Mouse (Mus musculus): ENCODE results near the gene Gm20683. TPM values are rescaled to one million over a fixed set of nuclear protein-coding genes. Genes with fewer than 3 reads are reported as not detected.

Gm20683 gene
- polyA plus RNA-seq, 1 experiment = 26.6 TPM

- TF ChIP-seq CTCF (IDR thresholded peaks at IDR 0.05; ENCODE audit: borderline replicate concordance, extremely low read depth, insufficient read depth, insufficient read length) (no peak), POLR2A (IDR thresholded peaks at IDR 0.05; ENCODE audit: borderline replicate concordance, extremely low read depth, insufficient read depth, insufficient read length, poor library complexity, severe bottlenecking) (no peak)
- DNase-seq (ENCODE audit: low read depth) = peak; percentile 96
Measured at GRCm38 (mm10) chr17:25802825-25803517, 38.6 kb downstream of the Gm20683 start.

GRCm38 (mm10) chr17:25801029-25801428, 40.5 kb downstream of the Gm20683 start:
- DNase-seq (ENCODE audit: low read depth) = peak; percentile 86

GRCm38 (mm10) chr17:25796951-25797369, 44.6 kb downstream of the Gm20683 start, which contains the start of gene Metrn:
Gene Metrn, minus strand, starts transcription at chr17:25797136.
- DNase-seq (ENCODE audit: low read depth) = peak; percentile 93
- TF ChIP-seq CTCF (IDR thresholded peaks at IDR 0.05; ENCODE audit: borderline replicate concordance, extremely low read depth, insufficient read depth, insufficient read length) (no peak), POLR2A (IDR thresholded peaks at IDR 0.05; ENCODE audit: borderline replicate concordance, extremely low read depth, insufficient read depth, insufficient read length, poor library complexity, severe bottlenecking) (peak; percentile 52)

More at GRCm38 (mm10) chr17:25801029-25801428, 40.5 kb downstream of the Gm20683 start:
- TF ChIP-seq CTCF (IDR thresholded peaks at IDR 0.05; ENCODE audit: borderline replicate concordance, extremely low read depth, insufficient read depth, insufficient read length) (peak; percentile 87), POLR2A (IDR thresholded peaks at IDR 0.05; ENCODE audit: borderline replicate concordance, extremely low read depth, insufficient read depth, insufficient read length, poor library complexity, severe bottlenecking) (no peak)

DNA sequence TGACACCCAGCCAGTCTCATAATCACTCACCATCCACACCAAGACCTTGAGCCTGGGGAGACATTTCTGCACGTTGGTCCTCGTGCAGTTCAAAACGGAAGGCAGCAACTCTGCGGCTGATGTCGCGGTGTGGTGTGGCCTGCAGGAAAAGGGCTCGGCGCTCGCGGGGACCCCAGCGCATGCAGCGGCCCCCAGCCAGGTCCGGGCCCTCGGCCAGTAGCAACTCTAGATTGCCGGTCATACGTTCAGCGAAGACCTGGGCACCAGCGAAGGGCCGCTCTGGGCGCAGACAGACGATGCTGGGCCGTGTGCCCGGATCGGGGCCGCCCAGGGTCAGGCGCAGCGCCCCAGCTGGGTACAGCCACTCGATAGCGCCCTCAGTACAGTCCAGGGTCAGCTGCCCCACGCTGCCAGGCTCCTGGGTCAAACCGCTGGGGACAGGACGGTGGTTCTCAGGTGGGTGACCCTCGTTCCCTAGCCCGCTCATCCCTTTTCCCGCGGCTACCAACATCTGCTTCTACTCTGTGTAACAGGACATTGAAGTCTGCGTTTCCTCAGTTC, 45.3 kb downstream of the Gm20683 start:
- TF ChIP-seq CTCF (IDR thresholded peaks at IDR 0.05; ENCODE audit: borderline replicate concordance, extremely low read depth, insufficient read depth, insufficient read length) (no peak), POLR2A (IDR thresholded peaks at IDR 0.05; ENCODE audit: borderline replicate concordance, extremely low read depth, insufficient read depth, insufficient read length, poor library complexity, severe bottlenecking) (no peak)
- no peak for DNase-seq (ENCODE audit: low read depth)

DNA sequence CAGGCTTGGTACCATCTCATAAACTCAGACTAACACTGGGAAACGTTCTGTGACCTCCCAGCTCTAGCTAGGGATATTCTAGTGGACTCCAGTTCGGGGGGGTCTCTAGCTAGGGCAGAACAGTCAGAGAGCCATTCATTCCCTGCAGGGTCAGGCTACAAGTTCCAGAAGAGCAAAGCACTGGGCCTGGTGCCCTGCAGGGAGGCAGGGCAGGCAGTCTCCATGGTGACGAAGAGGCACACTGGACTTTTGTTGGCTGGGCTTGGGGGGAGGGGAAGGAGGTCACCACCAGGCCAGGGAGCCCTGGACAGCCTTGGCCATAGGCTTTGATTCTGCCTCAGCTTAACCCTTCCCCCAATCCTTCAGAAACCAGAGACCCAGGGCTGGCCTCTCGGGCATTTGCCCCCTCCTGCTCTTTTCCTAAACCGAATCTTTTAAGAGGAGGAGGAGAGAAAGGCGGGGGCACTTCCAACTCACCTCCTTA, 45.9 kb downstream of the Gm20683 start, which contains the start of gene AC134908.4:
TSS of gene AC134908.4 (minus strand) at position 51 of the 484 bp plus-strand sequence.
- TF ChIP-seq POLR2A (IDR thresholded peaks at IDR 0.05; ENCODE audit: borderline replicate concordance, extremely low read depth, insufficient read depth, insufficient read length, poor library complexity, severe bottlenecking) (no peak), CTCF (IDR thresholded peaks at IDR 0.05; ENCODE audit: borderline replicate concordance, extremely low read depth, insufficient read depth, insufficient read length) (no peak)

GRCm38 (mm10) chr17:25794998-25795397, 46.6 kb downstream of the Gm20683 start:
- TF ChIP-seq CTCF (IDR thresholded peaks at IDR 0.05; ENCODE audit: borderline replicate concordance, extremely low read depth, insufficient read depth, insufficient read length) (no peak), POLR2A (IDR thresholded peaks at IDR 0.05; ENCODE audit: borderline replicate concordance, extremely low read depth, insufficient read depth, insufficient read length, poor library complexity, severe bottlenecking) (no peak)
- DNase-seq (ENCODE audit: low read depth) = no peak

More for the DNA sequence above, 45.9 kb downstream of the Gm20683 start, which contains the start of gene AC134908.4:
- peak; percentile 65 for DNase-seq (ENCODE audit: low read depth)

DNA sequence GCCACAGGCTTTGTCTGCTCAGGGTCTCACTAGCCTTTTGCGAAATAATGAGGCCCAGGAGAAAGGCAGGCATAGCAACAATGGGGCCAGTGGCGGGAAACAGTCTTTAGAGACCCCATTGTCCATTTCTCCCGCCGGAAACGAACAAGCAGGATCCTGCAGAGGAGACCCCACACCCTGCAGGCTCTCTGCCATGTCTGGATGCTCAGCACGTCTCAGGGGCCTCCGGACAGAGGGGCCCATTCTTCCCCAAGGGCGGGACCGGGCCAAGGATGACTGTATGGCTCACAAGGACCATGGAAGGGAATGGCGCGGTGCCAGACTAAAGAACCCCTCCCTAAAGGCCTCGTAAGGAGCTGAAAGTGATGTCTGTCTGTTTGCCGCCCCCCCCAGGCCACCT, 47.4 kb downstream of the Gm20683 start:
- TF ChIP-seq CTCF (IDR thresholded peaks at IDR 0.05; ENCODE audit: borderline replicate concordance, extremely low read depth, insufficient read depth, insufficient read length) (no peak), POLR2A (IDR thresholded peaks at IDR 0.05; ENCODE audit: borderline replicate concordance, extremely low read depth, insufficient read depth, insufficient read length, poor library complexity, severe bottlenecking) (no peak)
- peak; percentile 76 for DNase-seq (ENCODE audit: low read depth)

DNA sequence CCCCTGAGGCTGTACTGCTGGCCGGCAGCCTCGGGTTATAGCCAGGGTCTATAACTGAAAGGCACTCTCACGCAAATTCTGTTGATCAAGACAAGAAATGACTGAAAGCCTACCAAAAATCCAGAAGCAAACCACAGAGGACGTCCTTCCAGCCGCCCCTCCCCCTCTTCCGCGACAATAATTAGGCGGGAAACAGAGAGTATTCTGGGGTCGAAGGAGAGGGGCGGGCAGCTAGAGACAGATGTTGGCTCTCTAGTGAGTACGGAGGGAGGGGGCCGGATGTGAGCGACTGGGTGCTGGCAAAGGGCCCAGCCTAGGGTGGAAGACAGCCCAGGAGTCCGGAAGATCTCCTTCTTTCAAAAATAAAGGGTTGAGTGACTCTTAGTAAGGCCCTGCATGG, 48.9 kb downstream of the Gm20683 start, which contains the start of gene Fam173a:
TSS of gene Fam173a (minus strand) at position 287 of the 400 bp plus-strand sequence.
- peak; percentile 88 for DNase-seq (ENCODE audit: low read depth)
- TF ChIP-seq CTCF (IDR thresholded peaks at IDR 0.05; ENCODE audit: borderline replicate concordance, extremely low read depth, insufficient read depth, insufficient read length) = no peak

DNA sequence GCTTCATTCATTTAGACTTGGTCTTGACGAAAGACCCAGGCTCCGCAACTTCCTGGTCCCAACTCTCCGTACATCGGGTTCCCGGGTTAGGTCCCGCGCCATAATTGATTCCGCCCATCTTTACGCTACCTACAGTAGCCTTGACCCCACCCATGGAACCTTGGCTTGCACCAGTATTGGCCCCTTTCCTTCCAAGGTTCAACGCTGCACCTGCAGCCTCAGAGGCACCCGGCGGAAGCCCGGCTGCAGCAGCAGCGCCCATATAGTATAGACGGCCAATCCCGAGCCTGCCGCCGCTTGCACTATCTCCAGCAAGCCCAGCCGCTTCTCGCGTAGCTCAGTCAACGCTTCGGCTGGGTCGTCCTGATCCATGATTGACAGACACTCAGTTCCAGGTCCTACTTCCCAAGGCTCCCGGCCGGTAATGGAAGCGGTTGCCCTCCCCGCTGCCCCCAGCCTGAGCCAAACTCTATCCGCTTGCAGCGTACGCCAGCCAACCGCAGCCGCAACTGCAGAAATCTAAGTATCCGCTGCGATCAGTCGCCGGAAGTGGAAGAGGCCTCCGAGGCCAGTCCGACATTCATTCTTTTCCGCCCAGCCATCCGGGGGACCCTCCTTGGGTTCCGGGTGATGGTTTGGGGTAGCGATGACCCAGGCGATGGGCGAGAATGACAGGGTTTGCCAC, 49.6 kb downstream of the Gm20683 start:
- TF ChIP-seq POLR2A (IDR thresholded peaks at IDR 0.05; ENCODE audit: borderline replicate concordance, extremely low read depth, insufficient read depth, insufficient read length, poor library complexity, severe bottlenecking) = peak; percentile 42; the same call in 1 of the 2 replicates
- no peak for TF ChIP-seq CTCF (IDR thresholded peaks at IDR 0.05; ENCODE audit: borderline replicate concordance, extremely low read depth, insufficient read depth, insufficient read length)

GRCm38 (mm10) chr17:25791320-25791842, 50.2 kb downstream of the Gm20683 start:
- peak; percentile 69 for DNase-seq (ENCODE audit: low read depth)
- no peak for TF ChIP-seq CTCF (IDR thresholded peaks at IDR 0.05; ENCODE audit: borderline replicate concordance, extremely low read depth, insufficient read depth, insufficient read length)
- no peak for TF ChIP-seq POLR2A (IDR thresholded peaks at IDR 0.05; ENCODE audit: borderline replicate concordance, extremely low read depth, insufficient read depth, insufficient read length, poor library complexity, severe bottlenecking)

More for the DNA sequence above, 49.6 kb downstream of the Gm20683 start:
- peak; percentile 94 for DNase-seq (ENCODE audit: low read depth)

All from brain, embryonic 14.5 days (tissue).